Mouse (Mus musculus) small intestine, adult 2 months (tissue): ENCODE measurements around the gene Actr3b.

ENCODE experiments used
- CTCF ChIP-seq: fragments of 200-500 bp; IDR thresholded peaks from 2 replicates; pipeline ENCODE4 v1.5.1; 2012; ENCODE audit warnings: low read depth, mild to moderate bottlenecking, control low read depth, inconsistent platforms, low read length, moderate library complexity, mixed read lengths; ENCODE audit not compliant: insufficient replicate concordance, insufficient read length; ENCODE audit errors: extremely low read depth
- POLR2A ChIP-seq: fragments of 200-500 bp; IDR thresholded peaks from 2 replicates; pipeline ENCODE4 v1.6.1; 2012; ENCODE audit warnings: low read depth, mild to moderate bottlenecking, control low read depth, inconsistent platforms, low read length, moderate library complexity

DNA sequence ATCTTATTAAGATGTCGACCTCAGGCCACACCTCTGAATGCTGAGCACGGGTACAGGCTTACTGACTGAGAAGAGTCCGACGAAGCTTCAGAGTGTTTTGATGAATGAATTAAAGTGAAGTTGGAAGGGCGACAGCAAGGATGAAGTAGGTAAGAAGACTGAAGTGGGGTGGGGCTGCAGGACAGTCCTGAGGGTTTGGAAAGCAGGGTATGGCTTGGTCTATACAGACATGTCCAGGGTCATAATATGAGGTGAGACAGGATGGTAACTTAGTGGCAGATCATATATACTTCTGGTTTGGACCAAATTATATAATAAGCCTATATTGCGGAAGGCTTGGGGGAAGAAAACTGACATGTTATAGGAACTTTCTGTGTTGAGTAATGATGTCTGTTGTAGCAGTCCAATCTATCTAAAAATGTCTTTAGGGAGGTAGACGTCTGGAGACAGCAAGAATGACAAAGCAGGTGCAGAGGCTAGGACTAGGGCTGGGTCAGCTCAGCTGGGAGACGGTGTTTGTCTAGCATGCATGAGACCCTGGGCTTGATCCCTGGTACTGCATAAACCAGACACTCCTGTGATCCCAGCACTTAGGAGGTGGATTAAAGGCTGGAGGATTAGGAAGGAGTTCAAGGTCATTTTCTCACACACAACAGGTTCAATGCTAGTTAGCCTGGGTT, 6.1 kb upstream of the Actr3b start:
- no peak for TF ChIP-seq POLR2A
- no peak for TF ChIP-seq CTCF
